Mouse (Mus musculus) large intestine, adult 2 months (tissue): ENCODE results near the gene Adi1. TPM values are rescaled to one million over a fixed set of nuclear protein-coding genes. Genes with fewer than 3 reads are reported as not detected.

Source experiments
- DNase-seq: peaks from one replicate; pipeline ENCODE4 v3.0.0-alpha.2; 2012; ENCODE audit warnings: low read depth, low spot score
- WGBS: fragments of 180-500 bp; shearing (Covaris S2); methylation state at CpG from one replicate; pipeline ENCODE4 v1.1.7; 2018; 5-methylcytosine and 5-hydroxymethylcytosine counted together
- polyA plus RNA-seq: library from polyadenylated mRNA; depleted of rRNA; stranded (reverse); fragments of >200 nt; gene quantifications from 2 replicates; pipeline ENCODE4 v1.2.3, GENCODE M21; 2012; rRNA removed

Adi1 gene
- 10.9 and 11.6 TPM in 2 replicates for polyA plus RNA-seq

- peak; percentile 80 for DNase-seq
- 2% methylated on average over 53 of the region's 53 CpGs for WGBS
Observed at GRCm38 (mm10) chr12:28675121-28675924, at the start of gene Adi1. Adi1 (plus strand) TSS chr12:28675231.

GRCm38 (mm10) chr12:28625407-28625806 is 49.6 kb upstream of the Adi1 start:
- DNase-seq: no peak
- 77% methylated on average over 7 of the region's 7 CpGs for WGBS

GRCm38 (mm10) chr12:28627092-28627491 is 47.9 kb upstream of the Adi1 start:
- no peak for DNase-seq
- WGBS: 52% methylated on average over 4 of the region's 4 CpGs

- 96% methylated on average over 2 of the region's 2 CpGs for WGBS
- DNase-seq: no peak
Observed at GRCm38 (mm10) chr12:28628436-28628835, 46.6 kb upstream of the Adi1 start.

GRCm38 (mm10) chr12:28635058-28635534 is 39.9 kb upstream of the Adi1 start:
- no peak for DNase-seq
- WGBS: 1% methylated on average over 23 of the region's 23 CpGs

- 5% methylated on average over 69 of the region's 69 CpGs for WGBS
Observed at GRCm38 (mm10) chr12:28635535-28636476, 39.2 kb upstream of the Adi1 start, which contains the start of gene Rps7. Rps7 (minus strand) TSS chr12:28635953.

GRCm38 (mm10) chr12:28636543-28636942 is 38.5 kb upstream of the Adi1 start:
- 85% methylated on average over 6 of the region's 6 CpGs for WGBS
- no peak for DNase-seq

More at GRCm38 (mm10) chr12:28635535-28636476, 39.2 kb upstream of the Adi1 start, which contains the start of gene Rps7:
- DNase-seq: peak; percentile 76

GRCm38 (mm10) chr12:28638778-28639177 is 36.3 kb upstream of the Adi1 start:
- WGBS: 42% methylated on average over 2 of the region's 2 CpGs
- DNase-seq: no peak

GRCm38 (mm10) chr12:28649141-28650110 is 25.6 kb upstream of the Adi1 start, which contains the start of gene Rnaseh1:
Rnaseh1 (plus strand) TSS chr12:28649602.
- 2% methylated on average over 52 of the region's 52 CpGs for WGBS
- peak; percentile 63 for DNase-seq

GRCm38 (mm10) chr12:28662628-28663027 is 12.4 kb upstream of the Adi1 start:
- 86% methylated on average over 4 of the region's 4 CpGs for WGBS
- DNase-seq: no peak

GRCm38 (mm10) chr12:28666734-28667133 is 8.3 kb upstream of the Adi1 start:
- DNase-seq: no peak
- 19% methylated on average over 4 of the region's 4 CpGs for WGBS

GRCm38 (mm10) chr12:28667287-28667686 is 7.7 kb upstream of the Adi1 start:
- WGBS: 8% methylated on average over 8 of the region's 8 CpGs
- no peak for DNase-seq

- 73% methylated on average over 10 of the region's 10 CpGs for WGBS
- no peak for DNase-seq
Observed at GRCm38 (mm10) chr12:28674038-28674720, 852 bp upstream of the Adi1 start.

GRCm38 (mm10) chr12:28675925-28676209 is 836 bp downstream of the Adi1 start:
- WGBS: 38% methylated on average over 5 of the region's 5 CpGs

GRCm38 (mm10) chr12:28684674-28685073 is 9.6 kb downstream of the Adi1 start:
- 70% methylated on average over 1 of the region's 1 CpGs for WGBS
- no peak for DNase-seq

More at GRCm38 (mm10) chr12:28675925-28676209, 836 bp downstream of the Adi1 start:
- no peak for DNase-seq

GRCm38 (mm10) chr12:28685771-28686170 is 10.7 kb downstream of the Adi1 start:
- 70% methylated on average over 3 of the region's 3 CpGs for WGBS
- DNase-seq: no peak

GRCm38 (mm10) chr12:28686199-28686879 is 11.3 kb downstream of the Adi1 start:
- WGBS: 55% methylated on average over 8 of the region's 8 CpGs
- DNase-seq: no peak

- WGBS: 85% methylated on average over 6 of the region's 6 CpGs
- DNase-seq: no peak
Observed at GRCm38 (mm10) chr12:28688996-28689395, 14.0 kb downstream of the Adi1 start.
